Mouse (Mus musculus): ENCODE measurements around the gene Dagla.

- no peak for TF ChIP-seq CTCF (IDR thresholded peaks at IDR 0.05; ENCODE audit: insufficient read depth, low read depth, low read length)
- TF ChIP-seq POLR2A (IDR thresholded peaks at IDR 0.05; ENCODE audit: insufficient read depth, low read depth, low read length): no peak
Observed at GRCm38 (mm10) chr19:10298268-10298667, 6.4 kb downstream of the Dagla start.

Measured in olfactory bulb, adult 2 months (tissue).